Mouse (Mus musculus): ENCODE results near the gene Nlgn3. TPM values are rescaled to one million over a fixed set of nuclear protein-coding genes. Genes with fewer than 3 reads are reported as not detected.

The Nlgn3 gene
- polyA plus RNA-seq, 2 experiments, result 0.05 to 0.06 TPM

DNA sequence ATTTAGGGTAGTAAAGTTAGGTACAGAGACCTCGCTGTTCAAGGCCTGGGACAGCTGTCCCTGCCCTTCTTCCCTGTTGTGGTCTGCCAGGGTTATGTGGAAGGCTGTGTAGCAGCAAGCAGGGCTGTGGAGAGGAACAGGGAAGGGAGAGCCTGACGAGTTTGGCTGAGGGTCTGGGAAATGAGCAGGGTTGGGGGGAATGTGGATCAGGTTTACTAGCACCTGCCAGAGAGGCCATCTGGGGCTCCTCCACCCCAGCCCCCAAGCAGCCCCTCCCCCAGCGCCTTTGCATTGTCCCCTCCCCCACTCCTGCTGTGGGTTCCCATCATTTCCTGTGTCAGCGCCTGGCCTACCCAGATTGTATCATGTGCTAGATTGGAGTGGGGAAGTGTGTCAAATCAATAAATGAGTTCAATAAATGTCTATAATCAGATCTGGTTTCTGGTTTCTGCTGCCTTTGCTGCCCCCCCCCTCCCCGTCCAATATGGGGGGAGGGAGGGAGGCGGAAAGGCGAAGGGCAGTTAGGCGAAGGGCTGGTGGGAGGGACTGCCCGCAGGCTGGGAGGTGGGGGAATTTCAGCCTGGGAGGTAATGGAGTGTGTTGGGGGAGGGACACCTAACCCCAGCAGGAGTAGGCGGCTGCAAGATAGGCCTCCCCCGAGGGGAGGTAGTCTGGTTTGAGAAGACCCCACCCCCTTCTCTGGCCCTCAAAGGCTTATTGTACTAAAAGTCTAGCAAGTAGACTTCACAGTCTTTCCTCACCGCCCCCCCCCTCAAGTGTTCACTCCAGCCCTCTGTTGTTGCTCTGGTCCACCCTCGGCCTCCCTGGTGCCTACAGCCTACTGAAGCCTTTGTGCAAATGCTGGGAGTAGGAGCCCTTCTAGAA is 38.3 kb upstream of the Nlgn3 start:
- no peaks in the 10 kb centered on the region for H3K27me3 ChIP-seq (ENCODE audit: control insufficient read depth, insufficient read depth, low read length)
- peaks cover 0 to 6% of the 10 kb centered on the region in 2 experiments; a peak in 1 of 4 replicates for H3K4me1 ChIP-seq (replicated peaks; ENCODE audit: control insufficient read depth in 2 of 2, insufficient read depth in 2 of 2, low read length in 1 of 2)
- no peak overlapping the region for H3K9ac ChIP-seq (replicated peaks)
- ATAC-seq (ENCODE audit: insufficient read depth), result peak; percentile 16; the same call in 1 of the 2 replicates
- DNase-seq (ENCODE audit: low read depth in 3 of 3, low spot score in 3 of 3), result no peak
- 29% methylated on average over 13 of the region's 13 CpGs for WGBS (ENCODE audit: insufficient replicate concordance)
- no peak overlapping the region for H3K4me2 ChIP-seq (ENCODE audit: low read depth)
- TF ChIP-seq CTCF (IDR thresholded peaks at IDR 0.05; ENCODE audit: low read depth), result no peak
- no peak for TF ChIP-seq EP300 (IDR thresholded peaks at IDR 0.05; ENCODE audit: low read depth)
- no peak overlapping the region for H3K27ac ChIP-seq
- H3K36me3 ChIP-seq (replicated peaks; ENCODE audit: control insufficient read depth, insufficient read depth, low read depth), result no peaks in the 10 kb centered on the region
- H3K9me3 ChIP-seq (ENCODE audit: control insufficient read depth, low read length), result no peaks in the 10 kb centered on the region
- H3K4me3 ChIP-seq (ENCODE audit: insufficient read depth in 1 of 2, low read depth in 2 of 2, low read length in 2 of 2), result no peak overlapping the region

DNA sequence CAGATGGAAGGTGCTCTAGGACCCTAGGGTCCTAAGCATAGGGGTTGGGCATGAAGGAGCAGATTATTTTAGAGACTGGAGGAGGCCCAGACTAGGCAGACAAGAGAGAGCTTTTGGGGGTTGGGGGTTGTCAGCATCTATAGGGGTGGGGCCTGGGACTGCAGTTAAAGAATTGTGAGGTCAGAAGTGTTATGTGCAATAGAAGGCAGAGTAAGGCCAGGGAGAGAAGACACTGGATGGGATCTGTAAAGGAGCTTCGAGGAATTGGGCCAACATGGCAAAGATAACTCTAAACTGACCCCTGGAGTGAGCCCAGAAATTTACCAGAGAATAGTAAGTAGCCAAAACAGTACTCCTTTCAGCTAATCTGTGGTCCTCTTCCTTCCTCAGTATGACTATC is 35.1 kb upstream of the Nlgn3 start, which contains the start of gene Gm614:
Gm614 (minus strand) TSS at position 101 of the 400 bp plus-strand sequence.
- TF ChIP-seq EP300 (IDR thresholded peaks at IDR 0.05; ENCODE audit: low read depth) (no peak), CTCF (IDR thresholded peaks at IDR 0.05; ENCODE audit: low read depth) (no peak)
- Histone ChIP-seq H3K9me3 (ENCODE audit: control insufficient read depth, low read length) (no peaks in the 10 kb centered on the region), H3K27ac (no peak within 1 kb of the TSS), H3K4me3 (ENCODE audit: insufficient read depth in 1 of 2, low read depth in 2 of 2, low read length in 2 of 2) (no peak within 1 kb of the TSS), H3K4me1 (replicated peaks; ENCODE audit: control insufficient read depth in 2 of 2, insufficient read depth in 2 of 2, low read length in 1 of 2) (peaks cover 0 to 11% of the 10 kb centered on the region in 2 experiments; a peak in 2 of 4 replicates), H3K27me3 (ENCODE audit: control insufficient read depth, insufficient read depth, low read length) (no peaks in the 10 kb centered on the region; the same call in 1 of the 2 replicates), H3K36me3 (replicated peaks; ENCODE audit: control insufficient read depth, insufficient read depth, low read depth) (no peaks in the 10 kb centered on the region), H3K9ac (replicated peaks) (no peak within 1 kb of the TSS), H3K4me2 (ENCODE audit: low read depth) (no peak within 1 kb of the TSS)
- DNase-seq (ENCODE audit: low read depth in 3 of 3, low spot score in 3 of 3) (no peak), ATAC-seq (ENCODE audit: insufficient read depth) (no peak)
- 69% methylated on average over 1 of the region's 1 CpGs for WGBS (ENCODE audit: insufficient replicate concordance)

DNA sequence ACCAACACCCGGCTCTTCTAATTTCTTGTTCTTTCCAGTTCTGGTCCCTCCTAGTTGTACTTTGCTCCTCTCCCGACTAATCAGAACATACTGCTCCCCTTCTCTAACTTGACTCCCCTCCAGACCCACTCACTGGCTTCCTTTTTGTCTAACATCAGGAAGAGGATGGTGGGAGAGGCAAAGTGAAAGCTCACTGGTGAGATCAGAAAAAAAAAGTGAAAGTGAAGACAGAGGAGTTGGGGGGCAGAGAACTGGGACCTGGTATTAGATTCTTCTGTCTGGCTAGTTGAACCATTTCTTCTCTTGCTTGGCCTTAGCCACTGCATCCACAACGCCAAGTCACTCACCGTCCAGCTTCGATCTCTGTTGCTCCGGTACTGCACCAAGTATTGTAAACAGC is 32.3 kb upstream of the Nlgn3 start:
- no peak overlapping the region for H3K9ac ChIP-seq (replicated peaks)
- no peak overlapping the region for H3K4me3 ChIP-seq (ENCODE audit: insufficient read depth in 1 of 2, low read depth in 2 of 2, low read length in 2 of 2)
- H3K27me3 ChIP-seq (ENCODE audit: control insufficient read depth, insufficient read depth, low read length), result no peaks in the 10 kb centered on the region; the same call in 1 of the 2 replicates
- no peaks in the 10 kb centered on the region for H3K36me3 ChIP-seq (replicated peaks; ENCODE audit: control insufficient read depth, insufficient read depth, low read depth)
- H3K9me3 ChIP-seq (ENCODE audit: control insufficient read depth, low read length), result no peaks in the 10 kb centered on the region
- peaks cover 0 to 9% of the 10 kb centered on the region in 2 experiments; a peak in 2 of 4 replicates for H3K4me1 ChIP-seq (replicated peaks; ENCODE audit: control insufficient read depth in 2 of 2, insufficient read depth in 2 of 2, low read length in 1 of 2)
- no peak overlapping the region for H3K4me2 ChIP-seq (ENCODE audit: low read depth)
- ATAC-seq (ENCODE audit: insufficient read depth) (no peak), DNase-seq (ENCODE audit: low read depth in 3 of 3, low spot score in 3 of 3) (no peak)
- TF ChIP-seq EP300 (IDR thresholded peaks at IDR 0.05; ENCODE audit: low read depth), result no peak
- no peak for TF ChIP-seq CTCF (IDR thresholded peaks at IDR 0.05; ENCODE audit: low read depth)
- 78% methylated on average over 6 of the region's 6 CpGs for WGBS (ENCODE audit: insufficient replicate concordance)
- H3K27ac ChIP-seq, result no peak overlapping the region

DNA sequence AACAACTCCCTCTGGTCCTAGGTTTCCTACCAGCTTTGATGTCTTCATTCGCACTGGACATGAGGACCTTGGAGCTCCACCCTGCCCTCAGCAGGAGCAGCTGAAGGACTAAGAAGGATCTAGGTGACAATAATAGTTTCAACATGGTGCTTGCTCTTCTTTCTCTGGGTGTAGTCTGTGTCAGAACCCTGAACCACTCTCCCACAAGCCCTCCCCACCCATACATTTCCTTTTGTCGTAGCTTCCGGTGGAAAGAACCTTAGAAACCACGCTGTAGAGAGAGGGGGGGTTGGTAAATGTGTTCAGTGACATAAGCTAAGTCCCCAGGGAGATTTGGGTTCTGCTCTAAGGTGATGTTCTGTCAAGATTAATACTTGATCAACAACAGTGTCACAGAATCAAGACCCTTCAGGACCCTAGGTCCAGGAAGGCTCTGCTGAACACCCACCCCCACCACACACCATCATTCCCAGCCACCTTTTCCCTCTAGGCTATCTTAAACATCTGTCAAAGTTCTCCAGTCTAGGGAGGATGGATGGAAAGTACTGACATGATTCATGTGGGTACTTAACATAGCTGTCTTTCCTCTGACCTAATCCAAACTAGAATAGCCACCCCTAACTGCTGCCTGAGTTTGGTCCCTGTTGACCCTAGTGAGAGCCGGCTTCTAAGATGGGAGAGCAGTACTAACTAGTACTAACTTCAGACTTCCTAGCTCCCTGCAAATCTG is 30.8 kb upstream of the Nlgn3 start, which contains the start of gene Il2rg:
Il2rg (minus strand) TSS at position 231 of the 730 bp plus-strand sequence.
- Histone ChIP-seq H3K27ac (no peak within 1 kb of the TSS), H3K4me2 (ENCODE audit: low read depth) (peak within 1 kb of the TSS; percentile 19; the same call in 1 of the 2 replicates), H3K4me1 (replicated peaks; ENCODE audit: control insufficient read depth in 2 of 2, insufficient read depth in 2 of 2, low read length in 1 of 2) (peaks cover 0 to 11% of the 10 kb centered on the region in 2 experiments; a peak in 2 of 4 replicates), H3K4me3 (ENCODE audit: insufficient read depth in 1 of 2, low read depth in 2 of 2, low read length in 2 of 2) (peak within 1 kb of the TSS; percentile 10 to 35; a peak in 2 of 4 replicates), H3K36me3 (replicated peaks; ENCODE audit: control insufficient read depth, insufficient read depth, low read depth) (no peaks in the 10 kb centered on the region), H3K9ac (replicated peaks) (no peak within 1 kb of the TSS), H3K9me3 (ENCODE audit: control insufficient read depth, low read length) (no peaks in the 10 kb centered on the region), H3K27me3 (ENCODE audit: control insufficient read depth, insufficient read depth, low read length) (no peaks in the 10 kb centered on the region; the same call in 1 of the 2 replicates)
- ATAC-seq (ENCODE audit: insufficient read depth), result no peak
- 25% methylated on average over 5 of the region's 5 CpGs for WGBS (ENCODE audit: insufficient replicate concordance)
- no peak for TF ChIP-seq CTCF (IDR thresholded peaks at IDR 0.05; ENCODE audit: low read depth)
- no peak for TF ChIP-seq EP300 (IDR thresholded peaks at IDR 0.05; ENCODE audit: low read depth)
- DNase-seq (ENCODE audit: low read depth in 3 of 3, low spot score in 3 of 3), result no peak

Measured in liver, embryonic 14.5 days (tissue).